Mouse (Mus musculus): ENCODE data around the gene Dvl1. TPM values are rescaled to one million over a fixed set of nuclear protein-coding genes. Genes with fewer than 3 reads are reported as not detected.

The Dvl1 gene
- 128 and 159 TPM in 2 replicates for polyA plus RNA-seq (2012; rRNA removed)

DNA sequence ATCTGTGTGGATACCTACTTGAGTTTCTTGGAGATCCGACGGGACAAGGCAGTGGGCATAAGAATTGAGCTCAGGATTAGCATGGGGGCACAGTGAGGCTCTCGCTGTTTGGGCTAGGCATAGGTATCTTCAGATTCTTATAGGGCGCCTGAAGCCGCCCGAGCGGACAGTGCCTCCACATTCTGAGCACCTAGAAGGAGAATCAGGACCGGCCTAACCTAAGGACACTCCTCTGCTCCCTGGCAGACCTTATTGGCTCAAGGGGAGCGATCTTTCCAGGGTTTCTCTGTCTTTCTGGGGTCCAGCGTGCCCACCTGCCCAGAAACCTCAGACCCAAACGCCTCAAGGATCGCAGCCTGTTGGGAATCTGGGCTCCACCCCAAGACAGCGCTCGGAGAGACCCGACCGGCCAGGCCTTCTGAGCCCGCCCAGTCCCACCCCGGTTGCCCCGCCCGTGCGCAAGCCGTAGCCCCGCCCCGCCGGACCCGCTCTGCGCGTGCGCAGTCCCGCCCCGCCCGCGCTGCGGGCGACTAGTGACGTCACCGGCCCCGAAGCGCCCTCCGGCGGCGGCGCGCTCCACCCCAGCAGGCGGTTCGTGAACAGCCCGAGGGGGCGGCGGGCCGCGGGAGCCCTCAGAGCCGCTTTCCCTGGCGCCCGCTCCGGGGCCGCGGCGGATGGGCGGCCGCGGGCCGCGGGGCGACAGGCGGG is at the start of gene Dvl1:
Gene Dvl1, plus strand, starts transcription at position 532 of the 708 bp plus-strand sequence.
- WGBS = 3% methylated on average over 62 of the region's 65 CpGs
- H3K4me1 ChIP-seq (ENCODE audit: control insufficient read depth, insufficient read depth, low read length) = peaks cover 19% of the 10 kb centered on the region
- H3K4me3 ChIP-seq (replicated peaks; ENCODE audit: extremely low read depth, low read depth, low read length) = peak within 1 kb of the TSS; percentile 83
- peak; percentile 94 for DNase-seq
- TF ChIP-seq POLR2A (IDR thresholded peaks at IDR 0.05; ENCODE audit: borderline replicate concordance, extremely low read depth, low read depth, low read length) = peak; percentile 87
- TF ChIP-seq CTCF (IDR thresholded peaks at IDR 0.05; ENCODE audit: insufficient read depth, low read length) = no peak

DNA sequence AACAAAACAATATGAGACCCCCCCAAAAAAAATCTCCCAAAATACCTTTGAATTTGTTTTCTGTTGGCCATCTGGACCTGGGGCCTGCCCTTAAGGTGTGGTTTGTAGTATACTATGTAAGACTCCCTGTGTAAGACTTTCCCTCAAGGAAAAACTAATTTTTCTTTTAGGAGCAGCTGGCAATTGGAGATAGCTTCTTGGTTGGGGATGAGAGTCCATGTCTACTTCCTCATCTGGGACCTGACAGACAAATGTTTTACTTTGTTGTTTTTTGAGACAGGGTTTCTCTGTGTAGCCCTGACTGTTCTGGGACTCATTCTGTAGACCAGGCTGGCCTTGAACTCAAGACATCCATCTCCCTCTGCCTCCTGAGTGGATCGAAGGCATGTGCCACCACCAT is 45.1 kb upstream of the Dvl1 start:
- TF ChIP-seq CTCF (IDR thresholded peaks at IDR 0.05; ENCODE audit: insufficient read depth, low read length) (no peak), POLR2A (IDR thresholded peaks at IDR 0.05; ENCODE audit: borderline replicate concordance, extremely low read depth, low read depth, low read length) (no peak)
- Histone ChIP-seq H3K4me1 (ENCODE audit: control insufficient read depth, insufficient read depth, low read length) (peaks cover 7% of the 10 kb centered on the region), H3K4me3 (replicated peaks; ENCODE audit: extremely low read depth, low read depth, low read length) (no peak overlapping the region)
- DNase-seq = no peak
- 100% methylated on average over 1 of the region's 1 CpGs for WGBS

DNA sequence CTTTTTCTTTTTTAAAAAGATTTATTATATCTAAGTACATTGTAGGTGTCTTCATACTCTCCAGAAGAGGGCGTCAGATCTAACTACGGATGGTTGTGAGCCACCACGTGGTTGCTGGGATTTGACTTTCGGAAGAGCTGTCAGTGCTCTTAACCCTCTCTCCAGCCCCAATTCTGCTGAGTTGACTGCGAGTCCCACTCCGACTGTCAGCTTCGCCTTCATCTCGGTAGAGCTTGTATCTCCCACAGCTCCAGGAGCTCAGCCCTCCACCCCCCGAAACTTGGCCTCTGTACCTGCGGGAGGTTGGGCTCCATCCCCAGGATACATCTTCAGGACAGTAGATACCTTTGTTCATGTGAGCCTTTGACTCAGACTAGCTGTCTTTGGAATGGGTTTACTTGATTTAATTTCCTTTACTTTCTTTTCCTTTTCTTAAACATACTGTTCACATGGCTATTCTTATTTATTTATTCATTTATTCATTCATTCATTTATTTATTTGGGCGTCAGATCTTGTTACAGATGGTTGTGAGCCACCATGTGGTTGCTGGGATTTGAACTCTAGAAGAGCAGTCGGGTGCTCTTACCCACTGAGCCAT is 44.4 kb upstream of the Dvl1 start, which contains the start of gene Mrpl20:
Gene Mrpl20, plus strand, starts transcription at position 138 of the 599 bp plus-strand sequence.
- Histone ChIP-seq H3K4me3 (replicated peaks; ENCODE audit: extremely low read depth, low read depth, low read length) (peak within 1 kb of the TSS; percentile 80), H3K4me1 (ENCODE audit: control insufficient read depth, insufficient read depth, low read length) (peaks cover 7% of the 10 kb centered on the region)
- WGBS = 8% methylated on average over 12 of the region's 12 CpGs
- DNase-seq = no peak
- 0 out of 2 replicates have a peak, but pooled peaks have one; percentile 9 for TF ChIP-seq CTCF (IDR thresholded peaks at IDR 0.05; ENCODE audit: insufficient read depth, low read length)
- no peak for TF ChIP-seq POLR2A (IDR thresholded peaks at IDR 0.05; ENCODE audit: borderline replicate concordance, extremely low read depth, low read depth, low read length)

DNA sequence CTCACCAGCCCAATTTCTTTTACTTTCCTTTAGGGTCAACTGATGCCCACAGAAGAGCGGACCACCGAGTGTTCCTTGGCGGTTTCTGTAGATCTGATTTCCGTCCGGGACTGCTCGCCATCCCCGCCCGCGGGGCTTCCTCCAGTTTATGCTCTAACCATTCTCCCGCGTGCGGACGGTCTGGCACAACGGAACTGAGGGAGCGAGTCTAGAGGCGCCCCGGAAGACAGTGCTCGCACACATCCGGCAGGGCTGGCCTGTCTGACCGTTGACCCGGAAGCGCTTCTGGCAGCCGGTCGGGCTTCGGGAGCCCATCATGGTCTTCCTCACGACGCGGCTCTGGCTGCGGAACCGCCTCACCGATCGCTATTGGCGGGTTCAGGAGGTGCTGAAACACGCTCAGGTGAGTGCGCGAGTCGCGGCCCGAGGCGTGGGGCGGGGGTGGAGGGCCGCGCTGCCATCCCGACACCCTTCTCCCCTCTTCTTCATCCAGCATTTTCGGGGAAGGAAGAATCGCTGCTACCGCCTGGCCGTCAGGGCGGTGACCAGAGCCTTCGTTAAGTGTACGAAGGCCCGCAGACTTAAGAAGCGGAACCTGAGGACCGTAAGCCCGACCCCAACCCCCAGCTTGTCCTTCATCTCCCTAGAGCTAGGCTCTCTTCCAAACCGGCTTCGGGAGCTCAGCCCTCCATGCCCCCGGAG is 43.7 kb upstream of the Dvl1 start:
- no peak for TF ChIP-seq CTCF (IDR thresholded peaks at IDR 0.05; ENCODE audit: insufficient read depth, low read length)
- TF ChIP-seq POLR2A (IDR thresholded peaks at IDR 0.05; ENCODE audit: borderline replicate concordance, extremely low read depth, low read depth, low read length) = peak; percentile 90
- peak; percentile 96 for DNase-seq
- WGBS = under 1% methylated on average over 58 of the region's 58 CpGs
- peaks cover 7% of the 10 kb centered on the region for H3K4me1 ChIP-seq (ENCODE audit: control insufficient read depth, insufficient read depth, low read length)
- peak overlapping the region; percentile 80 for H3K4me3 ChIP-seq (replicated peaks; ENCODE audit: extremely low read depth, low read depth, low read length)

GRCm38 (mm10) chr4:155807841-155808240 is 39.4 kb upstream of the Dvl1 start:
- TF ChIP-seq POLR2A (IDR thresholded peaks at IDR 0.05; ENCODE audit: borderline replicate concordance, extremely low read depth, low read depth, low read length) = no peak
- no peak for TF ChIP-seq CTCF (IDR thresholded peaks at IDR 0.05; ENCODE audit: insufficient read depth, low read length)
- no peak overlapping the region for H3K4me3 ChIP-seq (replicated peaks; ENCODE audit: extremely low read depth, low read depth, low read length)
- DNase-seq = no peak
- peaks cover 5% of the 10 kb centered on the region for H3K4me1 ChIP-seq (ENCODE audit: control insufficient read depth, insufficient read depth, low read length)
- 93% methylated on average over 3 of the region's 3 CpGs for WGBS

DNA sequence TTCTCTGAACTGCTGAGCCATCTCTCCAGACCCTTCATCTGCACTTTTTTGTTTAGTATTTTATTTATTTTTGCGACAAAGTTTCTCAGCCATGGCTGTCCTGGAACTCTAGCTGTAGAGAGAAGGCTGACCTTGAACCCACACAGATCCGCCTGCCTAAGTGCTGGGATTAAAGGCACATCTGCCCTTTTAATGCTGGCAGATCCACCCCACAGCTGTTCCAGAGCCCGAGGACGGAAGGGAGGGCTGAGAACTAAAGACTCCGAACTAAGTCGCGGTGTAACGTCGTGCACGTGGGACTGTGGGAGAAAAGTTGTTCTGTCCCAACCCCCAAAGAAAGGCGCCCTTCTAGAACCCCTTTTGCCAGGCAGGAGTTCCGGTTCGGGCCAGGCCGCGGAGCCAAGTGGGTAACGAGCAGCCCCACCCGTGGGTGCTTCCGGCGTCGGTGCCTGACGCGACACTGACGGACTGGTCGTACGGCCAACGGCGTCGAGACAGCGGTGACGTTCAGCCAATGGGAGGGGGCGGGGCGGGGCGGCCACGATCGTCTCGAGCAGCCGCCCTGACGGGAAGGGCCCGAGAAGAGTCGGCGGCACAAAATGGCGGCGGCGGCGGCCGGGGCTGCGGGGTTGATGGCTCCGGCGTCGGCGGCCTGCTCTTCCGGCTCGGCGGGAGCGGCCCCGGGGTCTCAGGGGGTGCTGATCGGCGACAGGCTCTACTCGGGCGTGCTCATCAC is 35.1 kb upstream of the Dvl1 start, which contains the start of gene Ccnl2:
Gene Ccnl2, plus strand, starts transcription at position 561 of the 736 bp plus-strand sequence.
- WGBS = under 1% methylated on average over 59 of the region's 60 CpGs
- TF ChIP-seq CTCF (IDR thresholded peaks at IDR 0.05; ENCODE audit: insufficient read depth, low read length) = no peak
- TF ChIP-seq POLR2A (IDR thresholded peaks at IDR 0.05; ENCODE audit: borderline replicate concordance, extremely low read depth, low read depth, low read length) = peak; percentile 53; the same call in 1 of the 2 replicates
- Histone ChIP-seq H3K4me1 (ENCODE audit: control insufficient read depth, insufficient read depth, low read length) (peaks cover 8% of the 10 kb centered on the region), H3K4me3 (replicated peaks; ENCODE audit: extremely low read depth, low read depth, low read length) (peak within 1 kb of the TSS; percentile 91)
- DNase-seq = peak; percentile 89

DNA sequence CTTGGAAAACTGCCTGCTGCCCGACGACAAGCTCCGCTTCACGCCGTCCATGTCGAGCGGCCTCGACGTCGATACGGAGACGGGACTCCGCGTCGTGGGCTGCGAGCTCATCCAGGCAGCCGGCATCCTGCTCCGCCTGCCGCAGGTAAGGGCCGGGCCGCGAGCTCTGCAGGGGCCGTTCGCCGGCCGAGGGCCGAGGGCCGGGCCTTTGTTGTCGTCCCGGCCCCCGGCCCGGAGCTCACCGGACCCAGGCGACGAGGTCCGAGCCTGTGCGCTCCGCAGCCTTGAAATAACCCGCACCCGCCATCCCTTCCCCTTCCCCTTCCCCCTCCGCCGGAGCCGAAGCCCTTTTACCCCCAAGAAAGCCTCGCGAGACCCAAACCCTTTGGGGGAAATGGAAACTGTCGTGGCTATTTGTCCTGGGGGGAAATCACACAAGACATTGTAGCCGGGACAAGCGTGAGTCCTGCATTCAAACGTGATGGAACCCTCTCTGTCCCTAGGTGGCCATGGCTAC is 34.5 kb upstream of the Dvl1 start:
- WGBS = under 1% methylated on average over 49 of the region's 49 CpGs
- H3K4me1 ChIP-seq (ENCODE audit: control insufficient read depth, insufficient read depth, low read length) = peaks cover 8% of the 10 kb centered on the region
- peak; percentile 28 for DNase-seq
- no peak for TF ChIP-seq CTCF (IDR thresholded peaks at IDR 0.05; ENCODE audit: insufficient read depth, low read length)
- TF ChIP-seq POLR2A (IDR thresholded peaks at IDR 0.05; ENCODE audit: borderline replicate concordance, extremely low read depth, low read depth, low read length) = no peak
- peak overlapping the region; percentile 87 for H3K4me3 ChIP-seq (replicated peaks; ENCODE audit: extremely low read depth, low read depth, low read length)

DNA sequence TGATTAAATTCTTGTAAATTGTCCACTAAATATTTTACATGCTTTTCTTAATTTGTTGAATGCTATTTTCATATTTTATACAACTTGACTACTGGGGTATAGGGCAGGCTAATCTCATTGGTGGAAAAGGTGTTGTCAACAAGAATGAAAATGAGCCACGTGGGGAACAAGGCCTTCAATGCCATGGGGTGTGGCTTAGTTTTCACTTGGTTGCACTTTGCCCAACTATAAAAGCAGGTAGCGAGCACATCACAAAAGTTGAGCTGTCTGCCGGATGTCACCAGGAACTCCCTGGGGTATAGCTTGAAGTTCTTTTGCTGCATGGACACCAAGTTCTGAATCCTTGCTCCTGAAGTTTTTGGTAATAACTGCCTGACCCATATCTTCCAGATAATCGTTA is 29.7 kb upstream of the Dvl1 start:
- peaks cover 8% of the 10 kb centered on the region for H3K4me1 ChIP-seq (ENCODE audit: control insufficient read depth, insufficient read depth, low read length)
- TF ChIP-seq CTCF (IDR thresholded peaks at IDR 0.05; ENCODE audit: insufficient read depth, low read length) = no peak
- TF ChIP-seq POLR2A (IDR thresholded peaks at IDR 0.05; ENCODE audit: borderline replicate concordance, extremely low read depth, low read depth, low read length) = no peak
- 81% methylated on average over 4 of the region's 4 CpGs for WGBS
- DNase-seq = no peak
- H3K4me3 ChIP-seq (replicated peaks; ENCODE audit: extremely low read depth, low read depth, low read length) = no peak overlapping the region
